Mouse (Mus musculus): Measurements from ENCODE around the gene 1700069L16Rik.

The 1700069L16Rik gene

DNA sequence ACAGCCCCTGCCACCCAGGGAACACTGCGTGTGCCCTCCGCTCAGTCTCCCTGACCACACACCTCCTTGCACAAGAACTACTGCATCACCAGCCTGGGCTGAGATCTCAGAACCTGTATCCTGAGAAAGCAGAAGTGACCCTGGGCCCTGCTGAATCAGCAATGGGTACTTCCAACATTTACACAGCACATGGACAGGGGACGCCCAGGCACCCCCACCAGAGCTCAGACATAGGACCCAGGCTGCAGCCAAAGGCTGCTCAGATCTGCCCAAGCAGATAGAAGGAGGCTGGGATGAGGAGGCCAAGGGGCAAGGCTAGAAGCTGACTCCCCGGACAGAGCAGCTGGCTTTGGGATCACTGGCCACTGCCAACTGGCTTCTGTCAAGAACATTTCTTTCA, 80.1 kb downstream of the 1700069L16Rik start:
- peak; percentile 57 to 70 for DNase-seq (ENCODE audit: low spot score in 2 of 2)

DNA sequence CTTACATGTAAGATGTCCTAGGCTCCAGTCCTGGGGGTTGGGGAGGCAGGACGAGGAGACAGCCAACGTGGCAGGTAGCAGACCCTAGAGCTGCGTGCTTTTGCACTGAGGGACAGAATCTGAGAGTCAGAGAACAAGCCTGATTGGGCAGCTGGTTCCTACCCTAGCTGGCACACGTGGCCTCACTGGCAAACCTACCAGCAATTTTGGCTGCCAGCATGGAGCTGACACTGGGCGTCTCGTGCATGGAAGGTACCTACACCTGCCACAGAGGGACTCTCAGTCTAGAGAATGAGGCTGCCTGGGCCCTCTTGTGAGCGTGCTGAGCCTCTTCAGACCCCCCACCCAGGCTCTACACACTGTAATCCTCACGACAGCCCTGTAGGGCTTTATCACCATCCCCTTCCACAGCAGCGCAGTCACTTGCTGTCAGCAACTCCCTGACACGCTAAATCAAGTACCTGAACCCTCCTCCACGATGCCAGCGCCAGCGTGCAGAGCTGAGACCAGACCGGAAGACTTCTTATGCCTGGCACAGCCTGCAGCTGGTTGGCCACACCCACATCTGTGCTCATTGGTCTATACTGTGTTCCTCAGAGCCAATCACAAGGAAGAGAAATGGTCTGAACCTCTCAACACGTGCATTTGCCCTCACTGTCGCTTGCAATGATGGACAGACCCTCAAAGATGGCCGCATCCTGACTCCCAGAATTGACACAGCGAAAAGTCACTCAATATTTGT, 81.3 kb downstream of the 1700069L16Rik start:
- DNase-seq (ENCODE audit: low spot score in 2 of 2) = no peak
